Mouse (Mus musculus) gastrocnemius, postnatal 25 days (tissue): ENCODE measurements around the gene Susd6. TPM values are rescaled to one million over a fixed set of nuclear protein-coding genes. Genes with fewer than 3 reads are reported as not detected.

Experiments
- DNase-seq: peaks from one replicate; pipeline ENCODE4 v3.0.0; 2022
- total RNA-seq, 2 experiments: library from RNA; stranded (reverse); gene quantifications; 1 replicate in 1 of 2; 2 replicates in 1 of 2; pipeline ENCODE4 v1.2.3; 2021

Susd6 gene
- total RNA-seq, 2 experiments from 2014 or later, result 26.7 to 28.1 TPM

DNA sequence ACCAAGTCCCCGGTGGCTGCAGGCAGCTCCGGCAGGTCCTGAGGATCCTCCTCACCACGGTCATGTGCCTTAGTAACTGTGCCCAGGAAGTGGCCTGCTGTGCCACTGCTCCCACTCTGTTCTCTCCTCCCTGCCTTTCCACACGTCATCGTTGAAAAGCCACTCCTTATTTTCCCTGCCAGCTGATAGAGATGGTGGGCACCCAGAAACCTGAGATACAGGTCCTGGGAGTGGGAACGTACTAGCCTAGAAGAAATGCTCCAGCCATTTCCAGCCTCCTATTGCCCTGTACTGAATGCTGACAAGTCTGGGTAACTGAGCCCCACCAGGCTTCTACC is 87.8 kb downstream of the Susd6 start:
- DNase-seq, result no peak

DNA sequence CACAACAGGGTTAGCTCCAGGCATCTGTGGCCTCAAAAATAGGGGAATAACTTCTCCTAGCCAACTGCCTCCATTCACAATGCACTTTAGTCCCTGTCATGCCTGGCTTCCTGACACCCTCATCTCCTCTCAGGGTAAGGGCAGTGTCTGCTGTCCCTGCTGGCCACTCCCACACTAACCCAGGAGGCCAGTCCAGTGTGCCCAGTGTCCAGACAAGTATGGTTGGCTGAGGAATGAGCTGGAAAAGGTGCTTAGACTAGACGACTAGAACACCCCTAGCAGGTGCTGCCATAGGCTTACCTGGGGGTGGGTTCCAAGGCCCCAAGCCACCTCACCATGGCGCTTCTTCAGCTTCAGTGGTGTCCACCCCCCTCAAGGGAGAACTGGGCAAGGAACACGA is 88.3 kb downstream of the Susd6 start:
- DNase-seq, result no peak

DNA sequence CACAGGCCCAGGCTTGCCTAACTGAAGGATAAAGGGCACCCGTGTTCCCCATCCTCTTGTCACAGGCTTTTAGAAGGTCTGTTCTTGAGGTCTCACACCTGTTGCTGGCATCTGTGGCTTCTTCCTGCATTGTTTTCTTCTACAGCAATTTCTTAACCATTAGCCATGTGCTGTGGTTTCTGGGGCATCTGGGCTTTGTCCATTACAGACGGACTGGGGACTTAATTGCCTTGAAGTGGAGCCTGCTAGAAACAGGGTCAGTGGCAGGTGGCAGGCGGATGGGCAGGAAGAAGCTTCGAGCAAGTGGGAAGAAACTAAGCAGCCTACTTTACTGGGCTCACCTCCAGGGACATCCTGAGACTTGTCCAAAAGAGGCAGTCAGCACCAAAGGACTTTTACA is 89.0 kb downstream of the Susd6 start:
- DNase-seq, result no peak

DNA sequence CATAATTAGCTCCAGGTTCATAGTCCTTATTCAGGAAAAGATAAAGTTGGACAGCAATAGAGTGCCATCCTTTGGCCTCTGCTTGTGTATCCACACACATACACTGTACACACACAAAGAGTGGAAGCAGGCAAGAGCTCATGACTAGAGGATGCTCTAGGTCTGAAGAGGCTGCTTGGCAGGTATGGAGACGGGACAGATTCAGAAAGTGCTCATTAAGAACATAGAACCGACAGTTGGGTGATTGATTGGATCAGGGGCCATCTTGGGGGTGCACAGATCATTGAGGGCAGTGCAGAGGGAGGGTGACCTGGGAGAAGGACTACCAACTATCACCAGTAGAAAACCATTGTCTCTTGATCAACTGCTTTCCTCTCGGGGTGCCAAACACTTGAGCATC is 90.8 kb downstream of the Susd6 start:
- DNase-seq, result no peak

DNA sequence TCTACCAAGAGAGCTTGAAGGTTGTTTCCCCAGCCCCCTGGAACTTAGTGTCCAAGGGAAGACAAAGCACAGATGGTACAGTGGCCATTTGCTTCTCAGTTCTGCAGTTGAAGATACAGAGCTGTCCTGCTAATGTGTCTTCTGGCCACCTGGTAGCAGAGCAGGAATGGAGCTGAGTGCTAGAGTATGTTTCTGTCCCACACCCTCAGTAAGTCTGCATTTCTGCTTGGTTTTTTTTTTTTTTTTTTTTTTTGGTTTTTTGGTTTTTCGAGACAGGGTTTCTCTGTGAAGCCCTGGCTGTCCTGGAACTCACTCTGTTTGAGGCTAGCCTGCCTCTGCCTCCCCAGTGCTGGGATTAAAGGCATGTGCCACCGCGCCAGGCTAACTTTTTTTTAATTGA is 93.0 kb downstream of the Susd6 start:
- DNase-seq, result no peak

DNA sequence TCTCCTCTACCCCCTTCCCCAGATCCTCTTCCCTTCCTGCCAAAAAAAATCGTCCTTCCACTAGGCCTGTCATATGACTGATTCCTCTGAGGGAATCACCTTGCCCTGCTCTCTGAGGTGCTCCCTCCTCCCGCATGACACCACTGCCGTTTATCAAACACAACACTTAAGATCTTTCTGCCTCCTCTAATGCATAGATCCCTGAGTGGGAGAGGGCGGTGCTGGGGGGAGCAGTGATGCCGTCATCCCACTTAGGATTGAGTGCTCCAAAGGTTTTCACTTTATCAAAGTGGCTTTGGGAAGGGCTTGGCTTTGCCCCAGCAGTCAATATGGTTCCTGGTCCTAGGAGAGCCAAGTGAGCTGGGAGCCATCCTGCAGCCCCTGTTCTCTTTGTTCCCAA is 93.6 kb downstream of the Susd6 start:
- no peak for DNase-seq

DNA sequence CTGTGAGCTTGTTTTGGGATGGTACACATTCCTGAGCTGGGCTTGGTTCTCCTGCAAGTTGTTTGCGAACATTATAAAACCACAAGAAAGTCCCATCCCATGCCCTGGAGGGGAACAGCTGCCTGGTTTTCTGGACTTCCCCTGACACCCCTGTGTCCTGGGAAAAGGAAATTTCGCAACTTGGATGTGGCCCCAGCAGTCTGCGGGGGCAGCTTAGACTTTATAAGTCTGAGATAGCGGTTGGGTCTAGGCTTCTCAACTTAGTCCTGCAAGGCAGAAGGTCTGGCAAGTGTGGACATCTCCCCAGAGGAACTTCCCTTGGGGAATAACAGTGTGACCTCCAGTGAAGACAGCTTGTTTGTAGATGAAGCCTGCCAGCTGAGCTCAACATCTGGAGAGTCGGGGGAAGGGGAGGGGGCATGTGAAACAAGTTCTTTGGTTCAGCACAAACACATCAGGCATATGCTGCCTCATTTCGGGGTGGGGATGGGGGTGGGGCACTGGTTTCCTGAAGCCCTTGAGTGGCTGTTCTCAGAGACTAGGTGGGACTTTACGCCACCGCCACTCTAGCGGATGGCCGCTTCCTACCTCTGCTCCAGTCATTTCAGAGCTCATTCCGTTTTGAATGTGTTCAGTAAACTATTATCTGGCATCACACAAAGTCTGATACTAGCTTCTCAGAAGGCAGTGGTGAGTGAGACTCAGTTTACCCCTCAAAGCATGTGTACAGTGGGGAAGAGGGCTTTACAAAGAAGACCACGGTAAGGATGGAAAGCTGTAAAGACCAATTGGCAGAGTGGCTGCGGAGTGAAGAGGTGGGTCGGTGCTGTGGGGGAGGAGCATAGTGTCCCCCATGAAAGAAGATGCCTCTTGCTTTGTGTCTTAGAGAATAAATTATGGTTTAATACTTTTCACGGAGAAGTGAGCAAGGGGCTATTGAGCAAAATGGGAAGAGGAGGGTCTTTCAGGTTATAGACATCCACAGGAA is 95.3 kb downstream of the Susd6 start:
- DNase-seq, result peak; percentile 78

DNA sequence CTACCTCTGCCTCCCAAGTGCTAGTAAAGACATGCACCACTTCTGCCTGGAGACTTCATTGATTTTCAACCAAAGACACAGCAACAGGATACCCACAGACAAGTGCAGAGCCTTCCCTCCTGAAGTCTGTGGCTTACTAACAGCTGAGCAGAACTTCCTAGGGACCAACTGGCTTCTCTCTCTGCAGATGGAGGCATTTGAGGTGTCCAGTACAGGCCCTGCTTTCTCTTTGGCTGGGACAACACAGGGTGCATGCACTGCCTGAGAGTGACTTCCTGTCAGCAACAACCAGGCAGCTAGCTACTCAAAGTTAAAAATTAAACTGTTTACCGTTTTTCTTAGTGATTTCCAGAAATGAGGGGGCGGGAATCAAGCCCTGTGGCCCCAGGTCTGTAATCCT is 96.7 kb downstream of the Susd6 start:
- DNase-seq, result no peak

DNA sequence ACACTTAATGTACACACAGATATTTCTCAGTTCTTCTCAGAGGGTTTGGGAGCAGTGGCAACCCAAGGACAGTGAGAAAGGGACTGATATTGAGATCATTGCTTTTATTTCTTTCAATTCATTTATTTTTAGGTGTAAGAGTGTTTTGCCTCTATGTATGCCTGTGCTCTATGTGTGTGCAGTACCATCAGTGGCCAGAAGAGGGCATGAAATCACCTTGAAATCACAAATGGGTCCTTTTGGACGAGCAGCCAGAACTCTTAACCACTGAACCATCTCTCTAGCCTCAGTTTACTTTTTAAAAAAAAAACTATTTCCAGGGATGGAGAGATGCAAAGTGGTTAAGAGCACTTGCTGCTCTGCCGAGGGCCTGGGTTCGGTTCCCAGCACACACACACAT is 99.0 kb downstream of the Susd6 start:
- no peak for DNase-seq

DNA sequence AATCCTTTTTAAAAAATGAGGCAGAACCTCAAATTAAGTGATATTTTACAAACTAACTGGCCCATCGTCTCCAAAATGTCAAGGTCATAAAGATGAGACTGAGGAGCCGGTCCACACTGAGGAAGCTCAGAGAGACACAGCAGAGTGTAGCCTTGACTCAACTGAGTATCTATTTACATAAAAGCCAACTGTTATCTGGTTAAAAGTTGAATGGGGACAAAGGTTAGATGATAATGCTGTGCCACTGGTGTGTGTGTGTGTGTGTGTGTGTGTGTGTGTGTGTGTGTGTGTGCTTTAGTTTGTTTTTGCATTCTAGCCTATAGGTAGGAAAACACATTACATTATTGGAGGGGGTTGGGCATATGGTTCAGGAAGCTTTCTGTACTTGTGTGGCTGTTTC is 100.8 kb downstream of the Susd6 start:
- no peak for DNase-seq

DNA sequence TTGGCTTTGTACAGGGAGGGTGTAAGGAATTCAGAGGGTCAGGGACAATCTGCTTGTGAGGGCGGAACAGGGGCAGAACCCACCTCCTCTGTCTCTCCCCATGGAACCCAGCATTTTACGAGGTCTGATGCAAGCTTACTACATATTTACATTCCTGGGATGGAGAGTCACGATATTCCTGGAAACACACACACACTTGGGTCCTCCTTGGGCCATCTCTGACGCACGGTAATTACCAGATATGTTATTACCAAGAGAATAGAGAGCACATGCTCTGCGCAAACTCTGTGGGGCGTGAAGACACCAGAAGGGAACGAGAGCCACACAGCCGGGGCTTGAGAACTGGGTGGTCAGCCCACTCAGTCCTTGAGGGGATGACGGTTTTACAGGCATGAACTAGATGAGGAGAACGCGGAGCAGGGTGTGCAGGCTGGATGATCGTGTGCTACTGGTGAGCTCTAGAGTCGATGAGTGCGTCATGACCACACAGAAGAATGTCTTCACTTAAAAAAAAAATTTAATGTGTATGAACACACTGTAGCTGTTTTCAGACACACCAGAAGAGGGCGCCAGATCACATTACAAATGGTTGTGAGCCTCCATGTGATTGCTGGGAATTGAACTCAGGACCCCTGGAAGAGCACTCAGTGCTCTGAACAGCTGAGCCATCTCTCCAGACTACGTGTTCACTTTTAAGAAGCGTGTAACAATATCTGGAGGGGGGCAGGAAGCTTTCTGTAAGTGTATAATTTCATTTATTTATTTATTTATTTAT is 103.6 kb downstream of the Susd6 start:
- DNase-seq, result no peak

DNA sequence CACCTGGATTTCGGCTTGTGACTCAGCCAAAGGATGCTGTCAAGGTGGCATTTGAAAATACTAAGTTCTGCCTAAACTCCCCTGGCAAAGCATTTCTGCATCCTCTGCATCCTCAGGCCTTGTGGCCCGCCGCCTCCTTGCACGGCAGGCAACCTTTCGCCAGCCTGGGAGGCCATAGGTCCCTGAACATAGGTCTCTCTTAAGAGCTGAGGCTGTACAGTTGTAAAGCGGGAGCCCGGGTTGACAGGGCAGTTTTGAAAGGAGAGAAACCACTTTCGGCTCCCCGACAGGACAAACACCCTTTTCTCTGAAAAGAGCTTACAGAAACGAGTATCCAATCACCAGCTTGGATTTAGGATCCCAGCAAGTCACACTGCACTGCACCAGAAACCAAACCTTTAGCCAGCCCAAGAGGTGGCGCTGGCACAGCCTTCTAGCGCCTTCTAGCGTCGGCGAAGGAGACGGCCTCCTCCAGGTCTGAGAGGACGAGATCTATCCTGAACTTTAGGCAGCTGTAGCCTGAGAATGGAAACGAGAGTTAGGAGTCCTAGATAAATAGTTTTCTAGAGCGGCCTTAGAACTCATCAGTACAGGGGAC is 104.8 kb downstream of the Susd6 start:
- DNase-seq, result peak; percentile 51

DNA sequence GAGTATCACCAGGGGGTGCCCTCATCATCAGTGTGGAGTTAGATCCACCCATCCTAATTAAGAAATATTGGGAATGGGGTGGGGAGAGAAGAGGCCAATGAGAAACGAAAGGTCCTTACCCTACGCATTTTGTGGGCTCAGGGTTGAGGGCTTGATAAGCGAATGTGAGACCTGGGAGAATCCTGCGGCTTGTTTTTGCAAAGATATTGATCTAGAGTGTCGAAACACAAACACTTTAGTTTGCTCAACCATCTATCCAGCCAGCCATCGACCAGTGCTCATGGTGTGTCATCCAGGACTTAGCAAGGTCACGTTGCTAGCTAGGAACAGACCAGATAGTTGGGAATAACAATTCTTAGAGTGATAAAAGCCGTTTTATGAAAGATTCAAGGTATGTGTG is 119.3 kb downstream of the Susd6 start:
- no peak for DNase-seq

DNA sequence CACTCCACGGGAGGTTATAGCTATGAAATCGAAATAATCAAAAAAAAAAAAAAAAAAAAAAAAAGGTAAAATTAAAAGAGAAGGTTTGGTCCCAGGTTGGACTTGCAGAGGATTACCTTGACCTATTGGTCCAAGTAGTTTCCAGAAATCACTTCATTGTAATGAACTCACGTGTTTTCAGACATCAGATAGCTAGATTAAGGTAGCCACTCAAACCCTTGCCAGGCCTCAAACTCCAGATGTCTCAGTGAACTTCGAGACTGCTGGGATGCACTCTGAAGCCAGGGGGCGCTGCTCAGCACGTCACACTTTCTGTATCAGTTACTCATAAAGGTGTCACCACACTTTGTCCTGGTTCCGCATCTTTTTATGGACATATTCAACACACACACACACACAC is 127.5 kb downstream of the Susd6 start:
- no peak for DNase-seq

DNA sequence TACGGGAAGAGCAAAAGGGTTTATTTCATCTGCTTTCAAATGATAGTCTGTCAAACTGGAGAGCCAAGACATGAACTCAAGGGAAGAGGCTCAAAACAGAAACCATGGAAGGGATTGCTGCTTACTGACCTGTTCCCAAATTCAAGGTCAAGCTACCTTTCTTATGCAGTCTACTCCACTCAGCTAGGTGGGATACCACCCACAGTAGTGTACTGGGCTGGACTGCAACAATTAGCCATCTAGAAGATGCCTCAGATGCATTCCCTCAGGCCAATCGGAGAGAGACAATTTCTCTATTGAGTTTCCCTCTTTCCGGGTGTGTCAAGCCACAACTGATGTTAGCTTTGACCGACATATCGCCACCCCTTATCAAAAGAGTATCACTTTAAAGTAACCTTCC is 131.0 kb downstream of the Susd6 start:
- no peak for DNase-seq

DNA sequence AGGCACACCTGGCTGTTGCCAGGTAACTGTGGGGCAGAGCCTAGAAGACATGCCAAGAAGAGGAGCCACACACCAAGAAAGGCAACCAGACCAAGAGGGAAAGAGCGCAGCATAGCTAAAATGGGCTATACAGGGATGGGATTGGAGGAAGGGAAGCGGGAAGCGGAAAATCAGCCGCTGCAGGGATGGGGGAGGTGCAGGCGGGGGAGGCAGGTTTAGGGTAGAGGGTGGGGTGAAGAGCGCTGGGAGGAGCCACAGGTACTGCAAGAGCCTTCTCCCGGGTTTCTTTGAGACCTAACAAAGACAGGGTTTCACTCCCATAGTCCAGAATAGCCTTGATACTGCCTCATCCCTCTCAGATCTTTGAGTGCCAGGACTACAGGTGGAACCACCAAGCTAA is 132.6 kb downstream of the Susd6 start:
- DNase-seq, result no peak

DNA sequence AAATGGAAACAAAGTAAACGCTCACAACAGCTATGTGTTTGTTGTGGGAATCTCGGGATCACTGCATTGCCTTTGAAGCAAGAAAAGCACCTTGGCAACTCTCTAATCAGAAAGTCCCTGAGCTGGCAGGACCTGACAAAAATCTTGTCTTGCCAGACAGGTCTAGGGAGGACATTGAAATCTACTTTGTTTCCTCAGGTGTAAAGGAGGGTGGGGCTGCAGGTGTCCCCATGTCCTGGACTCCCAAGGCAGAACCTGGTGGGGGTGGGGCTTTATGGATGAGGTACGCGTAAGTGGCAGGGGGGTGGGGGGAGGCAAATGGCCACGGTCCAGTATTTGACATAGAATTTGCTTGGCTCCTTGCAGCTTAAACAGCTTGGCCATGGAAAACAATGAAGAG is 133.3 kb downstream of the Susd6 start:
- no peak for DNase-seq

DNA sequence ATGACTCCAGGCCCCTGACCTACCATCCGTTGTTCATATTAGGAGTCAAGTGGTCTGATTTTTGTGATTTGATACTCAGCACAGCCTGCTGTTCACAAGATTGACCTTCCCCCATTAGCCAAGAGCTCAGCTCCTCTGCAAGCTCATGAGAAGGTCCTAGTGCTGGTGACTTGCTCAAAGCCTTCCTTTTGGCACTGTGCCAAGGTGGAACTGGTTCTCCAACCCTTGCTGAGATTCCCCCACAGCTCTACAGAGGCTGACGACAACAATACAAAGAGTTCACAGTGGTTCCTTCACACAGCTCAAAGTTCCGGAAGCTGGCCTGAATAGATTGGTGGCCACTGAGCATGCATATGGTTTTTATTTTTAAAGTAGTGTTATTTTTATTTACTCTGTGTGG is 133.9 kb downstream of the Susd6 start:
- no peak for DNase-seq

DNA sequence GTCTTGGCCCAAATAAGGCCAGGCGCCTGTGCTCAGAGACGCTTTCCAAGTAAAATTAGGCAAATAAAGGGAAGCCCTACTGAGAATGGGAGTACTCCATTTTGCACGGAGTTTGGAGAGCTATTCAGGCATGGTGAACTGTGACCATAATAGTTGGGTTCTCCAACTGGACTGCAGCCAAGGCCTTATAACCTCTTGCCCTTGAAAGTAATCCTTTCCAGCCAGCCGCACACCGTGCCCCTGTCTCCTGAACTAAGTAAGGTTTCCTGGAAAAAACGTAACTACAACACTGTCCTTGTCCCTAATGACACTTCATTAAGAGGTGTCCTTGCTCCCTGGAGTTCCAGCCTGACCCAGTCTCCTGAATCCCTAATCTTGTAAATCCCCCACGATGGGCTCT is 135.6 kb downstream of the Susd6 start:
- no peak for DNase-seq

DNA sequence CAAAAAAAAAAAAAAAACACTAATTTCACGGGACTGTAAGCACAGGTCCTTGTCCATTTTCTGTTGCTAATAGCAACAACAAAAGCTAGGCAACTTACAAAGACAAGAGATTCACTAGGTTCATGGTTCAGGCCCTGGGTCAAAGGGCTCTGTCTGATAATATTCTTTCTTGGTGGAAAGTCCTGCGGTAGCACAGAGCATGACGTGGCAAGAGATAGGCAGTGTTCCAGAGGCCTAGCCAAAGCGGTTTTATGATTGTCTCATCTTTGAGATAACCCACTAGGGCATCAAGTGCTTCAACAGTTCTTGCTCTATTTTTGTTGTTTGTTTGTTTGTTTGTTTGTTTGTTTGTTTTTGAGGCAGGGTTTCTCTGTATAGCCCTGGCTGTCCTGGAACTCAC is 136.2 kb downstream of the Susd6 start:
- no peak for DNase-seq

DNA sequence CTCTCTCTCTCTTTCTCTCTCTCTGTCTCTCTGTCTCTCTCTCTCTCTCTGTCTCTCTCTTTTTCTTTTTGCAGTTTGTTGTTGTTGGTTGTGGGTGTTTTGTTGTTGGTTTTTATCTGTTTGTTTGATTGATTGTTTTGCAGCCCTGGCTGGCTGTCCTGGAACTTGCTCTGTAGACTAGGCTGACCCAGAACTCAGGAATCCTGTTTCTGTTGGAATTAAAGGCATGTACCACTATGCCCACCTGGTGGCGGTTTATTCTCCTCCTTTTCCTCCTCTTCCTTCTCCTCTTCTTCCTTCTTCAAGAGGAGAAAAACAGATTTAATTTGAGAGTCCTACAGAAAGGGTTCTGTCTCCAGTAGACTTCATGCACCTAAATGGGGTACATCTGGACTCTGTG is 137.2 kb downstream of the Susd6 start:
- no peak for DNase-seq

DNA sequence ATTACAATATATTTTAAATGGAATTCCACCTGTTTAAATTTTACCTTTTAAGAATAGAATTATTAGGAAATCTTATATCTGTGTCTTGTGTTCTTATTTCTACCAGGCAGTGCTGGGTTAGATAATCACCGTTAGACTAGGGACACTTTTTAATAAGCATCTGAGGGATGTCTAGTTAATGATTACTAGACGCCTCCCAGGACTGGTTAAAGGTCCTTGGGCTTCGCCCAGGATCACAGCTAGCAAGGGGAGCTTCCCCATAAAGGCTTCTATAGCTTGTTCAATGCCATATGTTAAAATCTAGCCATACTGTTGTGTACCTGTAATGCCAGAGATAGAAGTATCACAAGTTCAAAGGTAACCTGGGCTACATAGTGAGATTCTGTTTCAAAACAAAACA is 138.6 kb downstream of the Susd6 start:
- no peak for DNase-seq

DNA sequence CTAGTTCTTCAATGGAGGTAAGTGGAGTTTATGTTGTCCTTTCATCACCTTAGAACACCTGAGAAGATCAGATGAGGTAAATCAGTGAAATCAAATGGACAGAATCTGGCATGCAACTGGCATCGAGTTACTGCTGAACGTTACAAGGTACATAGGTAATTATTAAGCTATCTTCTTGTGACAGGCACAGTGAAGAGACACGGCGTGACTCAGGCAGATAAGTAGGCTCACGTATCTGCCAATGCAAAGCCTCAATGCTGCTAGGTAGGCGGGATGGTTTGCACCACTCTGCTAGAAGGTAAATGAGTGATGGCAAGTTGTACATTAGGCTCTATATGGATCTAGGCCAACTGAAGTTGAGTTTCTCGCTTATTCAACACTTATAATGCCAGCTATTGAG is 139.8 kb downstream of the Susd6 start:
- DNase-seq, result no peak
